Mouse (Mus musculus): ENCODE data around the gene Ogdh. TPM values are rescaled to one million over a fixed set of nuclear protein-coding genes. Genes with fewer than 3 reads are reported as not detected.

Ogdh gene
- polyA plus RNA-seq, 1 experiment from 2014 or later: 187 TPM

DNA sequence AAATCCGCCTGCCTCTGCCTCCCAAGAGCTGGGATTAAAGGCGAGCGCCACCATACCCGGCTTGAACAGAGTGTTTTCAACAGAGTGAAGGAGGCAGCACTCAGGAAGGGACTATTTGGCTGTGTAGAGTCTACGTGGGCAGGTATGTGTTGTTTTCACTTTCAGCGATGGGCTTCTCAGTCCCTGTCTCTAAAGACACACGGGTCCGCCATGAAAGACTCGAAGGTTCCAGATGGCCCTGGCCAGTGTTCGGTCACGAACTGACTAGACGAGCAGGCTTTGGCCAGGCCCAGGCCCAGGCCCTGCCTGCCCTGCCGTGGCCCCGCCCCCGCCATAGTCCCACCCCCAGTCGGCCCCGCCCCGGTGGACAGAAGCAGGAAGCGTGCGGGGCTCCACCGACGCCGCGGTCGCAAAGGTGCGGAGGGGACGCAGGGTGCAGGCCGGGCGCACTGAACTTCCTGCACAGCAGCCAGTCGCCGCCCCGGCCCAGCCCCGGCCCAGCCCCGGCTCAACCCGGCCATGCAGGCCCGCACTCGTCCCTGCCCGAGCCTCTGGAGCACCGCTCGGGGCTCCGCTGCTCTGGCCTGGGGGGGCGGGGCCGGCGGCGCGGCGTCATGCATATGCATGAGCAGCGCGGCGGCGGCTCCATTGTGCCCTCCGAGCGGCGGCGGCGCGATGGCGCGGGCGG is 97.4 kb downstream of the Ogdh start, which contains the start of gene Zmiz2:
Zmiz2 (plus strand) TSS at position 349 of the 688 bp plus-strand sequence.
- Histone ChIP-seq H3K27ac (peak within 1 kb of the TSS; percentile 90), H3K9me3 (no peaks in the 10 kb centered on the region), H3K4me3 (peak within 1 kb of the TSS; percentile 87), H3K4me1 (peaks cover 20% of the 10 kb centered on the region), H3K27me3 (ENCODE audit: insufficient read depth, poor library complexity, severe bottlenecking) (no peaks in the 10 kb centered on the region), H3K36me3 (peaks cover 19% of the 10 kb centered on the region)
- DNase-seq (ENCODE audit: low spot score): peak; percentile 97
- 10% methylated on average over 59 of the region's 60 CpGs for WGBS

DNA sequence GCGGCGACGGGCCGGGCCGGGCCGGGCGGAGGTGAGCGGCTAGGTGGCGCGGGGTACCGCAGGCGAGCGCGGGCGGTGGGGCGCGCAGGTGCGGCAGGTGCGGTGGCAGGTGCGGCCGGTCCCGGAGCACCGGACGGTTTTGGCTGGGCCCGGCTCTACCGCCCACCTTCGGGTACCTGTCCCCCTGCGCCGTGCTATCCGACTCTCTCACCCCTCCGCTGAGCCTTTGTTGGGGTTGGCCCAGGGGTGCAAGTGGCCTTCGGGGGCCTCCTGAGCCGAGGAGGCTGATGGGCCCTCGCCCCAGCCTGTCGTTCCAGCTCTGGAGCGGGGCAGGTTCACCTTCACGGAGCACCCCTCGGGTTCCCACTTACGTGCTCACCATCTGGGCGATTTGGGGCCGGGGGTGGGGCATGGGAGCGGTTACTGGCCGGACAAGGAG is 98.1 kb downstream of the Ogdh start:
- Histone ChIP-seq H3K4me3 (peak overlapping the region; percentile 87), H3K4me1 (peaks cover 22% of the 10 kb centered on the region), H3K27me3 (ENCODE audit: insufficient read depth, poor library complexity, severe bottlenecking) (no peaks in the 10 kb centered on the region), H3K36me3 (peaks cover 24% of the 10 kb centered on the region), H3K9me3 (no peaks in the 10 kb centered on the region), H3K27ac (peak overlapping the region; percentile 90)
- DNase-seq (ENCODE audit: low spot score): no peak
- WGBS: 2% methylated on average over 42 of the region's 43 CpGs

DNA sequence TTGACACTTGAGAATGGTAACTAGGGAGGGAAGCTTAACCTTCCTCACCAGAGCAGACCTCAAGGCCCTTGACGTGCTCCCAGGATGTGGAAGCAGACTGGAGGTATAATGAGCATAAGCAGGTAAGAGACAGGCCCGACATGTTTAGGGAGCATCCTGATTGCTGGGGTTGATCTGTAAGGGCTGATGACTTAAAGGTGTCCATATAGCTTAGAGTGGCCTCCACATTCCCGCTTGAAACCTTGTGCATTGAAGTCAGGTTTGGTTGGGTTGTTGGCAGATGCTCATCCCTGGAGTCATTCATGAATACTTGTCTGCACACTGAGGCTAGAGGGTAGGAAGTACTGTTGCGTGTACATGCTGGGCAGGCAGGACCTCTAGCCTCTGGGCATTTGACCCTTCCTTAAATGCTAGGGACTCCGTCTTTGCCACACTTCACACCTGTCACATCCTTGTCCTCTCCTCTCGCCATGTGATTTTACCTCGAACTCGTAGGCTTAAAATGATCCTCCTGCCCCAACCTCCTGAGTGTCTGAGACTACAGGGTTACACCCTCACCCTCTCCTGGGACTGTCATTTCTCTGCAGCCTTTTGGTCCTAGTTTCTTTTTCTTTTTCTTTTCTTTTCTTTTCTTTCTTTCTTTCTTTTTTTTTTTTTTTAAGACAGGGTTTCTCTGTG is 99.1 kb downstream of the Ogdh start:
- Histone ChIP-seq H3K9me3 (no peaks in the 10 kb centered on the region), H3K36me3 (peaks cover 34% of the 10 kb centered on the region), H3K27ac (no peak overlapping the region), H3K4me1 (peaks cover 22% of the 10 kb centered on the region), H3K4me3 (peak overlapping the region; percentile 87), H3K27me3 (ENCODE audit: insufficient read depth, poor library complexity, severe bottlenecking) (no peaks in the 10 kb centered on the region)
- no peak for DNase-seq (ENCODE audit: low spot score)
- 81% methylated on average over 8 of the region's 8 CpGs for WGBS

DNA sequence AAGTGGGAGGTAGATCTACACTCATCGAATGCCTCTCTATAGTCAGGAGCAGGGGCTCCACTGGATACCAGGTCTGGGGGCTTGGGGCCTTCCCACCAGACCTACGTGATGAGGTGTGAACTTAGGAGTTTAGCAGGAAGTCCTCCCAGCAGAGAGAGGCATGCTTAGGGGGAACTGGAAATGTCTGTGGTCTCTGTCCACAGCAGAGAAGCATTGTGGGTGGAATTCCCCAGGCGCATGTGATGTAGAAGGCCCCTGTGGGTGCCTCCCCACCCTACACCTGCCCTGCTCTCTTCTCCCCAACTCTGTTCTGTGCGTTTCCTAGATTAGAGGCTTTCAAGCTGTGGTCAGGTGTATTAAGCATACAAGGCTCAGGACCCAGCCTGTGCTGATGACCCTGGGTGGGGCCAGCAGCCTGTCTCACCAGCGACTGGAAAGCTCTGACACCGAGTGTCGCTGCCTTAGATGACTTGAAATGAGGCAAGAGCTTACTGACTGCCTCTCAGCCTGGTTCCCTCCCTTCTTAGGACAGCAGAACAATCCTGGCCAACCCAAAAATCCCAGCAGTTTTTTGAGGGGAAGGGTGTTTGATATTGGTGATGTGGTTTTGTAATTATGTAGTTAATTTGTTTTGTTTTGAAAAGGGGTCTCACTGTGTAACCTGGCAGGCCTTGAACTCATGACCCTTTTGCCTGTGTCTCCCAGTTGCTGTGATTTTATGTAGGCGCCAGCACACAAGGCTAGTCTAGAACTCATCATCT is 100.3 kb downstream of the Ogdh start:
- Histone ChIP-seq H3K27me3 (ENCODE audit: insufficient read depth, poor library complexity, severe bottlenecking) (no peaks in the 10 kb centered on the region), H3K9me3 (no peaks in the 10 kb centered on the region), H3K36me3 (peaks cover 46% of the 10 kb centered on the region), H3K4me3 (no peak overlapping the region), H3K27ac (no peak overlapping the region), H3K4me1 (peaks cover 22% of the 10 kb centered on the region)
- WGBS: 83% methylated on average over 8 of the region's 8 CpGs
- no peak for DNase-seq (ENCODE audit: low spot score)

DNA sequence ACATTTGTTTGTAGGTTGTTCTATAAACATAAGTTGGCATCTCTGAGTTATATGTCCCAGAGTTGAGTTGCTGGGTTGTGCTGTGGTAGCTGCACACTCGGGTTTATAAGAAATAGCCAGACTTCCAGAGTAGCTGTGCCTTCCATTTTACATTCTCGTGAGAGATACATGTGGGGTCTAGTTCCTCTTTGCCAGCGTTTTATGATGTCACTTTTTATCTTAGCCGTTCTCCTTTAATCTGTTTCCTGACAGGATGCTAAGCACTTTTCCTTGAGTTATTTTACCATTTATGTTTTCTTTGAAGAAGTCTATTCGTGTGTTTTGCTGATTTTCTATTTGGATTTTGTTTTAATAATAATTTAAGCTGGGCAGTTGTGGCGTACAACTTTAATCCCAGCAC is 101.4 kb downstream of the Ogdh start:
- Histone ChIP-seq H3K27ac (no peak overlapping the region), H3K27me3 (ENCODE audit: insufficient read depth, poor library complexity, severe bottlenecking) (no peaks in the 10 kb centered on the region), H3K9me3 (no peaks in the 10 kb centered on the region), H3K36me3 (peaks cover 58% of the 10 kb centered on the region), H3K4me1 (peaks cover 22% of the 10 kb centered on the region), H3K4me3 (no peak overlapping the region)
- WGBS: 76% methylated on average over 6 of the region's 6 CpGs
- DNase-seq (ENCODE audit: low spot score): no peak

DNA sequence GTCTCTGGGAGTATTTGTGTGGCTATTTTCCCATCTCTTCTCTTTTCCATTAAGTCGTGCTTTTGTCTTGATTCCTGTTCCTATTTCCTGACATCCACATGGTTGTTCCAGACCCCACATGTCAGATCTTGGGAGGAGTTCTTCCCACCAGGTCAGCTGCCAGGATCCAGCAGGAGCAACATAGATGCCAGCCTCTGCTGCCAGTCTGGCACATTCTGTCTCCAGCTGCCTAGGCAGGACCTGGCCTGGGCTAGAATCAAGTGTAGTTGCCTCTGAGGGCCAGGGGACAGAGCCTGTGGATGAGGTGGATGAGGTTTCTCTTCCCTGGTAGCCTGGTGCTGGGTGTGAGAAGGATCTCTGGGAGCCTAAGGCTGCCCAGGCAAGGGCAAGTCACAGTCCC is 102.4 kb downstream of the Ogdh start:
- DNase-seq (ENCODE audit: low spot score): no peak
- WGBS: 71% methylated on average over 1 of the region's 1 CpGs
- Histone ChIP-seq H3K27ac (0 out of 2 replicates have a peak overlapping the region, but pooled peaks have one; percentile 7), H3K4me3 (no peak overlapping the region), H3K27me3 (ENCODE audit: insufficient read depth, poor library complexity, severe bottlenecking) (no peaks in the 10 kb centered on the region), H3K9me3 (no peaks in the 10 kb centered on the region), H3K4me1 (peaks cover 22% of the 10 kb centered on the region), H3K36me3 (peaks cover 68% of the 10 kb centered on the region)

DNA sequence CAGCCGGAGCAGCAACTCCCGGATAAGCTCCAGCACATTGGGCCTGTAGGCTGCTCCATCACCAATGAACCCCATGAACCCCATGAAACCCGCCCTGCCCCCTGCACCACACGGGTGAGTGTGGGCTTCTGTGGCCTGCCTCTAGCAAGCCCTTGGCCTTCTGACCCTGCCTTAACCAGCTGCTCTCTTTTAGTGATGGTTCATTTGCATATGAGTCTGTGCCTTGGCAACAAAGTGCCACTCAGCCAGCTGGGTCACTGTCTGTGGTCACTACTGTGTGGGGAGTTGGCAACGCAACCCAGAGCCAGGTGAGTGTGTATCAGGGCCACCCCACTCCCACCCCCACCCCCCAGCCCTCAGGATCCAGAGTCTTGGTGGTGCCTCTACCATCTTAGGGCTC is 104.1 kb downstream of the Ogdh start:
- H3K36me3 ChIP-seq: peaks cover 85% of the 10 kb centered on the region
- 85% methylated on average over 5 of the region's 5 CpGs for WGBS
- no peak for DNase-seq (ENCODE audit: low spot score)

DNA sequence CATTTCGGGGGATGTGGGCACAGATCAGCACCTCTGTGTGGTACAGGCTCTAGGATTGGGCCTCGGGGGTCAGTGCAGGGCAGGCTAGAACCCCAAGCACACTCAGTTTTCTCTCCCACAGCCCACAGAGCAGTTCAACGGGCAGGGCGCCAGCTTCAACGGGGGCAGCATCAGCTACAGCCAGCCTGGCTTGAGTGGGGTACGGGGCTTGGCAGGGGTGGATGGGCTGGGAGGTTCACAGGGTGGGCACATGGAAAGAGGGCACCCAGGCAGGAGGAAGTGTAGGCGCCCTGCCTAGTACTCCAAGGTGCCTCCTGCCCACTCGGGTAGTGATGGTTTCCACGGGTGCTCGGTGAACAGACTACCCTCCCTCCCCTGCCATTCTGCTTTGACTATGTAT is 106.7 kb downstream of the Ogdh start:
- DNase-seq (ENCODE audit: low spot score): no peak
- WGBS: 90% methylated on average over 10 of the region's 10 CpGs
- no peak overlapping the region for H3K4me3 ChIP-seq
- H3K4me1 ChIP-seq: peaks cover 3% of the 10 kb centered on the region; the same call in 1 of the 2 replicates
- no peak overlapping the region for H3K27ac ChIP-seq
- H3K27me3 ChIP-seq (ENCODE audit: insufficient read depth, poor library complexity, severe bottlenecking): no peaks in the 10 kb centered on the region
- peaks cover 93% of the 10 kb centered on the region for H3K36me3 ChIP-seq
- no peaks in the 10 kb centered on the region for H3K9me3 ChIP-seq

More for the DNA sequence above, 104.1 kb downstream of the Ogdh start:
- Histone ChIP-seq H3K27me3 (ENCODE audit: insufficient read depth, poor library complexity, severe bottlenecking) (no peaks in the 10 kb centered on the region), H3K4me1 (peaks cover 12% of the 10 kb centered on the region), H3K4me3 (no peak overlapping the region), H3K27ac (no peak overlapping the region), H3K9me3 (no peaks in the 10 kb centered on the region)

DNA sequence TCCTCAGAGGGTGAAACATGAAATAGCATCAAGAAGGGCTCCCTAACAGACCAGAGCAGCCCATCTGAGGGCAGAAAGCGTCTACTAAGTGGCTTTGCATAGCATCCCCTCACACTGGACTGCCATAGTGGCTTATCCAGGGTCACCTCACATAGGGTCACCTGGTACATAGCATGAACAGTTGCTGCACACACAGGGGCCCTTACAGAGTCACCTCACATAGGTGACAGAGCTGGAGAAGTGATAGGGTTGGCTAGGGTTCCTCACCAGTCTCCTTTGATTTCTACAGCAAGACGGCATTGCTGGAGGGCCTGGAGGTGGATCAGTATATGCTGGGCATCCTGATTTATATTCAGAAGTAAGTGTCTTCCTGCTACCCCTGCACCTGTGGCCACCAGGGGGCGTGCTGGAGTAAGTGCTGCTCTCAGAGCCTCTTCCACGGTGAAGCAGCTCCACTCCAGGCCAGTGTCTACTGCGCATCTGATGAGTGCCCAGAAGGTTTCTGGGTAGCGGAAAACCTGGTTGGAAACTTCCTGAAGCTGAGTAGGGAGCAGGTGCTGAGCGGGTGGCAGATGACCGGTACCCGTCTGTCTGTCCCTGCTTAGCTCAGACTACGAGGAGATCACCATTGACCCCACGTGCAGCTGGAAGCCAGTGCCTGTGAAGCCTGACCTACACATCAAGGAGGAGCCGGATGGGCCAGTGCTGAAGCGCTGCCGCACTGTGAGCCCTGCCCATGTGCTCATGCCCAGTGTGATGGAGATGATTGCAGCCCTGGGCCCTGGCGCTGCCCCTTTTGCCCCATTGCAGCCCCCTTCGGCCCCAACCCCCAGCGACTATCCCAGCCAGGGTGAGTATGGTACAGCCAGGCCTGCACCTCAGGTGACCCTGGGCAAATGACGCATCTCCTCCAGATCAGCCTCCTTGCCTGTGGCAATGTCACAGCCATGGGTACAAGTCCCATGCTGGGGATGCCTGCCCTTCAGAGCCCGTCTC is 111.4 kb downstream of the Ogdh start:
- no peak overlapping the region for H3K4me3 ChIP-seq
- no peak for DNase-seq (ENCODE audit: low spot score)
- no peaks in the 10 kb centered on the region for H3K9me3 ChIP-seq
- H3K4me1 ChIP-seq: peaks cover 22% of the 10 kb centered on the region
- WGBS: 88% methylated on average over 19 of the region's 19 CpGs
- H3K36me3 ChIP-seq: peaks cover 80% of the 10 kb centered on the region
- H3K27ac ChIP-seq: no peak overlapping the region
- H3K27me3 ChIP-seq (ENCODE audit: insufficient read depth, poor library complexity, severe bottlenecking): no peaks in the 10 kb centered on the region

DNA sequence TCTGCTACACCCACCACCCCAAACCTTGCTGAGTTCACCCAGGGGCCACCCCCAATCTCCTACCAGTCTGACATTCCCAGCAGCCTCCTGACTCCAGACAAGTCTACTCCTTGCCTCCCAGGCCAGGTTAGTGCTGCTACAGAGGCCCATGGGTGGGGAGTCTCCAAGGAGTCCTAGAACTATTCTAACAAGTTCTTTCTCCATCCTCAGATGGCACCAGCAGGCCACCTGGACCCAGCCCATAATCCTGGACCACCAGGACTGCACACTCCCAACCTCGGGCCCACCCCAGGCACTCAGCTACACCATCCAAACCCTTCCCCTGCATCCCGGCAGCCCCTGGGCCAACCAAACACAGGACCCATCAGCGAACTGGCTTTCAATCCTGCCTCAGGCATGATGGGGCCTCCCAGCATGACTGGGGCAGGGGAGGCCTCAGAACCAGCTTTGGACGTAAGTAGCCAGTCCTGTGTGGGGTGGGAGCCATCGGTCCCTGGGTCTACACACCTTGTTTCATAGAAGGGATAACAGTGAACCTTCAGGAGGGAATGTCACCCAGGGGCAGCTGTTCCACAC is 112.5 kb downstream of the Ogdh start:
- H3K4me1 ChIP-seq: peaks cover 22% of the 10 kb centered on the region
- H3K36me3 ChIP-seq: peaks cover 69% of the 10 kb centered on the region
- H3K4me3 ChIP-seq: no peak overlapping the region
- WGBS: 96% methylated on average over 5 of the region's 5 CpGs
- DNase-seq (ENCODE audit: low spot score): no peak
- no peaks in the 10 kb centered on the region for H3K9me3 ChIP-seq
- no peak overlapping the region for H3K27ac ChIP-seq
- H3K27me3 ChIP-seq (ENCODE audit: insufficient read depth, poor library complexity, severe bottlenecking): no peaks in the 10 kb centered on the region

DNA sequence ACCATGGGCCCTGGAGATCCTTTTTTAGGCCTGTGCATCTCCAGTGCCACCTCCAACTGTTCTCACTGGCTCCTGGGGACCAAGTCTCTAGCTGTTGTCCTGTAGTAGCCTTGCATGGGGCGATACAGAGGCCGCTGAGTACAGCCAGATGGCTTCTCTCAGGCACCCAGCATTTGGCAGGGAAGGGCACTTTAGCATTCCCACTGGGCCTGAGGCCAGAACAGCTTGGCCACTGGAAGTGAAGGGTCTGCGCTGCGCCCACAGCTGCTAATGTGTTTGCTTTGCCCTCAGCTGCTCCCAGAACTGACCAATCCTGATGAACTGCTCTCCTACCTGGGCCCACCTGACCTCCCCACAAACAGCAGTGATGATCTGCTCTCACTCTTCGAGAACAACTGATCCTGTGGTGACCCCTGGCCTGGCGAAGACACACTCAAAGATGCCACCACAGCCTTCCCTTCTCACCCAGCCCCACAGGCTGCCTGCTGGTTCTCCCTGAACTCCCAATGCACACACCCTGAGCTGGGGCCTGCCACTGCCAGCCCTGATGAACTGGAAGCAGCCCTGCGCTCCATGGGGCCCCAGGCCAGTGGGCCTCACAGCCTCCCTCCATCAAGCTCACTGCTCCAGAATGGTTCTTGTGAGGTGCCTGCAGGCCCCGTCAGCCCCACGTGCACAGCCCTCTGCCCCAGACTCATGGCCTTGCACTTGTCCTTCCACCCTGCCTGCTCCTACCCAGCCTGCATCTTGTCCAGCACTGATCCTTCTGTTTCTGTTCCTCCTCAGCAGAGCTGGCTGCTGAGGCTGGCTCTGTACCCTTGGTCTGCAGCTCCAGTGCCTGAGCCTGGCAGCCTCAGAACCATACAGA is 113.5 kb downstream of the Ogdh start:
- peak overlapping the region; percentile 8; the same call in 1 of the 2 replicates for H3K27ac ChIP-seq
- H3K36me3 ChIP-seq: peaks cover 59% of the 10 kb centered on the region
- 90% methylated on average over 9 of the region's 9 CpGs for WGBS
- H3K4me3 ChIP-seq: no peak overlapping the region
- no peaks in the 10 kb centered on the region for H3K9me3 ChIP-seq
- no peak for DNase-seq (ENCODE audit: low spot score)
- H3K27me3 ChIP-seq (ENCODE audit: insufficient read depth, poor library complexity, severe bottlenecking): no peaks in the 10 kb centered on the region
- peaks cover 22% of the 10 kb centered on the region for H3K4me1 ChIP-seq
